Mouse (Mus musculus): ENCODE measurements at regions not wholly inside any gene's neighbourhood (a gene's known extent, or its start where the extent isn't known, plus 50 kb on each side); places are given as distances from the start of the nearest gene placed in this dataset.
"Not testable (repeated sequence)": the region's sequence is repeated elsewhere in the genome, so short reads cannot be mapped to it uniquely, and the experiment has no call there.

DNA sequence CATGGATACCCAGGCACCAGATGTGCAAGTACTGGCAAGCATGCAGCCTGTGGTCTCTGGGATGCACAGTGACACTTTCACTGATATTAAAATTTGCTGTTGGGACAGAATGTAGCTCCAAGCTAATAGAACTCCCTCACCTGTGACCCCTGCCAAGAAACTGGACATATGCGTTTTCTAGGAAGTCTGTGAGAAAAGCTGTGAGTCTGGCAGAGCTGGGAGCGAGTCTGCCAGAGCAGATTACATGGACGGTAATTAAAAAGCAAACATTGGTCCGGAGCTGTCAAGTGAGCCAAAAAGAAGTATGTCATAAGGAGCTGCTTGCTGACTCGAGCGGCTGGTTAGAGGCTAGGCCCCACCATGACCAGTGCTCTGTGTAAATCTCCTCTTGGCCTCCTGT, 147.1 kb downstream of the Tsen15 start:
- DNase-seq = no peak

DNA sequence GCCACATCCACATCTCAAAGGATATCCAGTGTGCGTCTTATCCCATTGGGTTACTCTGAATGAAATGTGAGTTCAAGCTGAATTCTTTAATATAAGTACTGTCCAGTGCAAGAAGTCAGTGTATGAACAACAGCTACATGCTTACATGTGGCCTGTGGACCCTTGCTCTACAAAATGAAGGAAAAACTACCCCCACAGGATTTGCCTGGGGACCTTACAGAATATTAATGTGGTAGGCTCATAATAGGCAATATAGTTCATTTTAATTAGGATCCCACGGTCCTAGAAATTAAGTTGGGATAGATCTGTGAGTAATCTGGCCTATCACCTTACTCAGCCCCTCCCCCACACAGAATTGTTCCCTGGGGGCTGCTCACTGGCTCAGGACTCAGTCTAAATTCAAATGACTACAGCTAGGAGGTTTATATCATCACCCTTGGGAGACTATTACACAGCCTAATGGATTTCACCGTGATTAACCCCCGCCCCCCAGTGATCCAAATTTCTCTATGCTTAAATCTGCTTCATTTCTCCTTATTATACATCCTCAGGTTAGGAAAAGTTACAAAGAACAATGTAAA, 145.4 kb upstream of the 1700025G04Rik start:
- DNase-seq = no peak

DNA sequence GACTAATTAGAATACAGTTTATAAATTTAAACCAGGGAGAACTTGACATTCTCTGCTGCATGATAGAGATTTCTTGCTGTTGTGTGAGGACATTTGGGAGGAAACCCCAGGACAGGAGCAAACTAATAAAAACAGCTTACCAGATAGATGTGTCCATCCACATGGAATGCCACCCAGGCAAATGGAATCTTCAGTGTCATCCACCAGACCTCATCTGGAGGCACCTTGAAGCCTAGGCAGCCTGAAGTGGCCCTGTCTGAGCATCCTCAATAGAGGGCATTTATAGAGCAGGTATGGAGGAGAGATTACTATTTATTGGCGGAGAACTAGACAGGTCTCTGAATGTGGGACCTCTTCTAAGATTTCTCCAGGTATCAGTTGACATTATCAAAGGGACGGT, 144.8 kb upstream of the 1700025G04Rik start:
- no peak for DNase-seq

DNA sequence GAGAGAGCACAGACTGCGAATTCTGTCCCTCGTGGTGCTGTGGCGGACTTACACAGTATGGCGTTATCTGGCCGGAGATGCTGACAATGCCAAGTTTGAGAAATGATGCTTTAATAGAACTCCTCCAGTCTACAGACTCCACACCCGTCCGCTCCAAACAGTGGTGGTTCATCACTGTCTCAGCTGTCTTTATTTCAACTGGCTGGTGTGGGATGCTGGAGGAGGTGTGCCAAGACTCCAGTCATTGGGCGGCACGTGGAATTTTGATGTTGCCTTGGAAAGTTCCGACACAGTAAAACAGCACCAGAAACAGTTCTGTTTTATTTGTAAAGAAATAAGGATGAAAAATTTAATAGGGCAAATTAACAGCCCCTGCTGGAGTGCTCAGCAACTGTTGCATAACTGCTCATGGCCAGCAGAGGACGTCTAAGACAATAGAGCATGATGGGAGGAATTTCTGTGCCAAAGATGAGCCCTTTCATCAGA, 141.8 kb upstream of the 1700025G04Rik start:
- DNase-seq = no peak

DNA sequence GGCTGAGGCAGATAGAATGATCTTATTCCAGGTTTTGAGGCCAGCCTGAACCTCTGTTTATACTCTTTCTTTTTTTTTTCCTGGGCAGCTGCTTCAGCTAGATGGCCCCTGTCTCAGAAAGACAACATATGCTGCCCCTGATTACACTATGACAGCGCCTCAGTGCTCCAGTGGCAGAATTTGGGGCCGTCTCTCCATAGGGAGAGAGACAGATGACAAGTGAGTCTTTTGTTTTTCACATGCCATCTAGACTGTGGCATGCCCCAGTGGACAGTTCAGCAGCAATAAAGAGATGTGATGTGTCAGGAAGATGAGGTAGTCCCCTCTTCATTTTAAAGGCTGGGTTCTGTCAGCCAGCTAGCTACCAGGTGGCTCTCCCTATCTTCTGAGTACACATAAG, 139.8 kb upstream of the 1700025G04Rik start:
- DNase-seq = no peak

DNA sequence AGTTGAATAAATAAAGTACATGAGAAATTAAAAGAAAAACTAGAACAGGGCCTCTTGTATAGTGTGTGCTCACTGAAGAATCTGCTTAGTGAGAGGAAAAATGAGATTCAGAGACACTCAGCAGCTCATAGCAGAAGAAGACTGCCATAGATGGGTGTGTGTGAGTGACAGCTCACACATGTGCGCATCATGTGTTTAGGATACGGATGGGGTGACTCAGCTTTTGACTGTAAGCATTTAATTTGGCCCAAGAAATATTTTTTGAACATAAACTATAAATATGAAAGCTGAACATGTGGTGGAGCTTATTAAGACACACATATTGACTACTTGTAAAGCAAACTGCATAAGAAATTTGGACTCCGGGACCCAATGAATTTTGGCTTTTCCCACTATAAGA, 136.1 kb upstream of the 1700025G04Rik start:
- DNase-seq = no peak

DNA sequence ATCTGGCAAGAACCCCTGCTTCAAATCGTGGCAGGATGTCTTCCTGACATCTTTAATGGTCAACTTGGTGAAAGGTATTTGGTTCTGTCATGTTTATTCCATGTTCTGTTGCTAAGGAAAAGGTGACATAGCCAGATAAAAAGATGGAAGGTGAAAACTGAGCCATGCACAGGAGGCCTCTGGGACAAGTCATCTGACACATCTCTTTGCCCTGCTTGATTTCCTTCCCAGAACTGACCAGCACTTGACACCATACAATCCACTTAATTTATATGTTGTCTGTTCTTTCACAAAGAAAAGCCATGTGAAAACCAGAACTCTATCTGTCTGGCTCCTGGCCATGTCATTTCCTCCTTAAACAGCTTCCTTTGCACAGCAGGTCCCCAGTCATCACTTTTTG, 133.7 kb upstream of the 1700025G04Rik start:
- no peak for DNase-seq

DNA sequence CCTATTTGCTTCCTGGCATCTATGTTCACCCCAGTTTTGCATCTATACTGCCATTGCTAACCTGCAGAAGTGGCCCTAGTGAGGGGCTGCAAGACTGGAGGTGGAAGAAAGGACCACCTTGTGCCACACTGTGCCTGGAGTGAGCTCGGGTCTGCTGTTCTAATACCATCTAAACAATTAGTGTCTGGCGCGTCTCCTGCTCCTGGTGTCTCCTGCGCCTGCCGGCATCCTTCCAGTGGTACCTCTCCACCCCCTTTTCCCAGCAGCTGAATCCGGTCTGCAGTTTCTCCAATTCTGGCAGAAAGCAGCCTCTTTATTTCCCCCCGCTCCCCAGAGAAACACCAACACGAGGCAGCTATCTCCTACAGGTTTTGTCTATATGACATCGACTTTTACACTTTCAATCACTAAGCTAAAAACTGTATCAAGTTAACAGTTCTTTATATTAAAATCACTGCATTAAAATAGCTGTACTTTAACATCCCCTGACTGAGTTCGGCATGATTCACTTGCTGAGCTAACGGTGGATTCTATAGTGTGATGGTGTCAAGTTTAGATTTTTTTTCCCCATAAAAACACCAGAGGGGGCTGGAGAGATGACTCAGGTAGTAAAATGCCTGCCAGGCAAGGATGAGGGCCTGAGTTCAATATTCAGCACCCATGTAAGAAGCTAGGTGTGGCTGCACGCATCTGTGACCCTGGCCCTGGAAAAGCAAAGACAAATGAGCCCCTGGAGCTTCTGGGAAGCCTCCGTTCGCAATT, 131.1 kb upstream of the 1700025G04Rik start:
- no peak for DNase-seq

DNA sequence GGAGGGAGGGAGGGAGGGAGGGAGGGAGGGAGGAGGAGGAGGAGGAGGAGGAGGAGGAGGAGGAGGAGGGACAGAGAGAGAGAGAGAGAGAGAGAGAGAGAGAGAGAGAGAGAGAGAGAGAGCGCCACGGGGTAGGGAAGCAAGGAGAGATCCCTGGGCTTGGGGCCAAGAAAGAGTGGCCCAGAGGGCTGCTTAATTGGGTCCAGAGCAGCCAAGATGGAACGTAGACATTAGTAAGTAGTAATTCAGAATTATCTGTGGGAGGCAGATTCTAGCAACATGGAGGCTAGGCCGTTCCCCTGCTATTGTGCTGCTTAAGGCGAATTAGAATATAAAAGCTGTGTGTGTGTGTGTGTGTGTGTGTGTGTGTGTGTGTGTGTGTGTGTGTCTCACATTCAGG, 129.8 kb upstream of the 1700025G04Rik start:
- not testable (repeated sequence) for DNase-seq

DNA sequence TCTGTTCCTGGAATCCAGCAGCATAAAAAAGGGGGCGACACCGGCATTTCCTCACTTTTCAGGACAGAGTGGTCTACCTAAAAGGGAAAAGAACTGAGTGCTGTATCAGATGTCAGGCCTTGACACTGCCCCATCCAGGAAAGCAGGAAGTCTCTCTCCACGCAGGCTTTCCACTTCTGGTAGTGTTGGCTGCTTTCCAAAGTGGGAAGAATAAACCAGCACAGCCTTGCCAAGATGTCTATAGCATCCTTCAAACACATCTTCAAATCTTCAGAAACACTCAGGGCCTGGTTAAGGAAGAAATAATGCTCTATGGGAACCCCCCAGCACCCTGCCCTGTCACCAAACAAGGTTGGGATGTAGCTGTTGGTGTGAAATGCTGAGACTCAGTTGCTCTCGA, 127.5 kb upstream of the 1700025G04Rik start:
- DNase-seq = no peak

DNA sequence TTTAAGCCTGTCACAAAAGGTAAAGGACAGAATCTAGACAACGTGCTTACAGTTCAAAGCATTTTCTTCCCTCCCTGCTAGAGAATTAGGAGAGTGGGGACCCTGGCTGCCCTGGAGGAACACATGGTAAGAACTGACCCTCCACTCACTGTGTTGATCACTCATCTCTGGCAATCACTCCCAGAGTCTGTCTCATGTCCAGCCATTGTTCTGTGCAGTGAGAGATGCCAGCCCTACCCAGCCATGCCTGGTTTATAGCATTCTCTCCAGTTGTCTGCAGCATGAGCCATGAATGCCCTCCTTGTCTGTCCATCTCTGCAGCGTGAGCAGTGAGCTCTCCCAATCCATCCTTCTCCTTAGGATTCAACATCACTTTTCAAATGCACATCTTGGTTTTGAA, 124.5 kb upstream of the 1700025G04Rik start:
- no peak for DNase-seq

DNA sequence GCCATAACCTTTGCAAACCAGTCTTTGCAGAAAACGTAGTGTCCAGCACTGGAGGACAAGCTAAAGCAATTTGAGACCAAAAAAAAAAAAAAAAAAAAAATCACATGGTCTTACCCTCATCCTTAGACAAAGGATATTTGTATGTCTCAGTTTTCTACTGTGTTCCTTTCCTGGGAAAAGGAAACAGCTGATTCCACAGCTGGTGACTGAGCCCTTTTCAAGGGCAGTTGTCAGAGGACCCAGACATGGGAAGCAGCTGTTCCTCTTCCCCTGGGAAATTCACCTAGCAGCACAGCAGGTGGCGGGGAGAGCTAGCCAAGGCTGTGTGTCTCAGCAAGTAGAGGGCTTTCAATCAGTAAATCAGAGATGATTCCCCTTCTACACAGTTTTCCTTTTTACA, 113.3 kb upstream of the 1700025G04Rik start:
- no peak for DNase-seq

DNA sequence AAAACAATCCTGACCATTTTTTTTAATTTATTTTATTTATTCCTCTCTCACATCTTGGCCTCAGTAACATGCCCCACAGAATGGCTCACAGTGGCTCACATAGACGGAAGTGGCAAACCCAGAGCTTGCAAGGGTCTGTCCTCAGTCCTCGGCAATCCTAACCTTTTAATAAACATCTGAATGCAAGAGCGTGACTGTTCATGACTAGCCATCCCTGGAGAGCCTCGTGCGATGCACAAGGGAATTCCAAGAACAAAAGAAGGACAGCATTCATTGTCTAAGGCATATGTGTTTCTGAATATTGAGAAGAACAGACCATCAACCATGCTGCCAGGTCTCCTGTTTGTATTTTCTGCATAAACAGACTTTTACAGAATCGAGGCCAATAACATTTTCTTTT, 98.8 kb upstream of the 1700025G04Rik start:
- DNase-seq = no peak

DNA sequence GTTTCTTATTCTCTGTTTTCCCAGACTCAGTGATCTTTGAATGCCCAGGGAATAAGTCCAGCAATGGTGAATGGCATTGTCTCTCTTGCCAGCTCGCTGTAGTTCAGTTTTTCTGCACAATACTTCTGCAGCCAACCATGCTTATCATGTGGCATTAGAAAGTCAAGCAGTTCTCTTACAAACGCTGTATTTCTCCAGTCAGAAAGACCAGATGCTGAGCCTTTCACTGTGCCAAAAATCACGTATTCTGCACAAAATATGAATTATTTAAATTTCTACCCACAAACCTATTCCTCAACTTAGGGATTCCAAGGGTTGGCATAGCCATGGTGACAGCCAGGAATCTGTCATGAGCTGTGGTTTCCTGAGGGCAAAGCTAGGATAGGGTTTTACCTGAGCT, 95.0 kb upstream of the 1700025G04Rik start:
- no peak for DNase-seq

DNA sequence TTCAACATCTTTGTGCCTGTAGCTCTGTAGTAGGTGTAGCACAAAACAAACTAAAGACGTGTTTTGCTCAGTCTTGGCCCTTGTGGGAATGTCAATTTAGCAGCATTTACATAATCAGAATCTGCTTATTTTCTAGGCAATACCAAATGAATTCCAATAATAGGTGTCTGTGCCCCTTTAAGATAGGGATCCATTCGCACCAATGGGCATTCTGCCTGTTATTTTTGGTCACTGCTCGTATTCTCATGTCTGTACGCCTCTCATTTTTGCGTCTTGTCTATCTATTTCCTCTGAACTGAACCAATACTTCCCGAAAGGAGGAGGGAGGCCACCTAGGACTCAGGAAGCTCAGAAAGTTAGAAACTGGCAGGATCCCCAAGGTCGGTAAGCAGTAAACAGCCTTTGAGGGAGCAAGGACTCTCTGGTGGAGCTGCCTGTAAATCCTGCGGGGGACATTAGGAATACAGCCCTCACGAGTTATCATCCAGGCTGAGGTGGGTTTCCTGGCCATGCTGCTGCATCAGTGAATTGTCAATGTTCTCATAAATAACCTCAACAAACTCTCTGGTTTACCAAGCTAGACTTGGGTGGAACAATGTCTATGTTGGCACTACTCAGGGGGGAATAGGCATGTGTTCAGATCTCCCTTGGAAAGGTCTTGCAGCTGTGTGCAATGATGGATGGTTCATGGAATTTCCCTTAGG, 86.5 kb upstream of the 1700025G04Rik start:
- DNase-seq = no peak

DNA sequence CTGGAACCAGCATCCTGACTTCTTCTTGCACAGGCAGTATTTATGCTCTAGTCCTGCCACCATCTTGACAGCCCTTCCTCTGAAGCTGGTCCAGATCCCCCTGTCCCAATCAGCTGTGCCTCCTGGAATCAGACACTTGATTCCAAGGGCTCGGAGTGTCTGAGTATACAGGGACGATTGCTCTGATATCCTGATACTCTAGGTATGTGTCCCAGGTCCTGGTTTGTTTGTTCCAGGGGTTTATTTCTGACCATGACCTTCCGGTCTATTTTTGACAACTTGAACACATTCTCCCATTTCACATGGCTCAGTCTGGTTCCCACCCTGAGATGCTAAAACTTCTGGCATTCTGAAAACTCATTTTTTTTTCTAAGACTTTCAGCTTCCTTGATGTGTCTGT, 85.8 kb upstream of the 1700025G04Rik start:
- no peak for DNase-seq

DNA sequence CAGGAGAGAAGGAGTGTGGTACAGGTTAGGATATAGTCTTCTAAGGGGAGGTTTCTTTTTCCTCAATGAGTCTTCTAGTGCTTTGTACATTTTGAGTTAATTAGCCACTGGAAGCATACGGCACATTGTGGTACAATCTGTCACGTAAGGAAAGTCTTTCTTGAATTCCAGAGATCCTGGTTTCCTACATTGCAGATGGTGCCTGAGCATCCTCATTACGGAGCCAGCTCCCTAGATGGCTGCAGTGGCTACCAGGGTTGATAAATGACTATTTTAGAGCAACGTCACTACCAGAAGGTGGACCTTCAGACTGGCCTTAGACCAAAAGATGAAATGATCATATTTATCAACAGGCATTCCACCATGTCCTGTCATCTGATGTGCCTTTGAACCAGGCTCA, 84.5 kb upstream of the 1700025G04Rik start:
- no peak for DNase-seq

DNA sequence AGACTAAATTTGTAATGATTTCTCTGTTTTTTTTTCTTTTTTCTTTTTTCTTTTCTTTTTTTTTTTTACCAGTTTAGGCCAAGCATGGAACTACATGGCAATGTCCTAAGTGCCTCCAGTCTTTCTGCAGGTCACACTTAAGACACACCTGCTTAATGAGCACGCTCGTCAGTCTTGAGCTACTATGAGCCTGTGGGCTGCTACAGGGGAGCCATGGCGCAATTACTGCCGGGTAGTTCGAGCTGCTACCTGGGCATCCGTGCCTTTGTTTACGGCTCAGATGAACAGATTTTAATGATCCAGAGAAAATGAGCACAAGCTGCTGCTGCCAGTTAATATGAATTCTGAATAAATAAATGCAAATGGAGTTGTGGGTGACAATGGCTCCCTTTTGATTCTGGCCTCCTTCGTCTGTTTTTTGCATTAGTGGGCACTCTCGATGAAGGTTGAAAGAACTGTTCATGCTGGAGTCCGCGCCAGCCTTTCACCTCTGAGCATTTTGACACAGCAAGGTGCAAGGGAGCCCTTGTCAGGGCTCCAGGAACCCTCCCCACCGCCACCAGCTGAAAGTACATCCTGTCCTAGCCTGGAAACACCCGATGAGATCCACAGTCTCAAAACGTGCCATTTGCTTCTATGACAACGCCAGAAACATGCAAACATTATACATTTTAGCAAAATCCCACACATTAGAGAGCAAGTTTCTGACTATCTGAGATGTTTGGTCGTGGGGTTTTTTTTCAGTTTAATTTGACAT, 81.3 kb upstream of the 1700025G04Rik start:
- no peak for DNase-seq

DNA sequence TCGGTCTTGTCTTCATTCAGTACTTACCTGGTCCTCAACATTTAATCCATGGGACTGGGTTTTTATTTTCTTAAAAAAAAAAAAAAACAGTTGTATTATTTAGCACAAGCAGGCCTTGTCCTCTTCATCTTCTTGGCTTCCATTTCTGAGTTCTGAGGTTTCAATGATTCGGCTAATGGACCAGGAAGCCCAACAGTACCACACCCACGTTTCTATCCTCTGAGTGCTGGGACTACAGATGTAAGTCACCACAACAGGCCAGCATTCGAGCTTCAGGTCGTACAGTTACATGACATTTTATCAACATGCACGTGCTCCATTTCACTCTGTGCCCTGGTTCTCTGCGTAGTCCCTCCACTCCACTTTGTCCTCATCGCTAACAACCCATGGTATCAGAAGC, 80.7 kb upstream of the 1700025G04Rik start:
- DNase-seq = no peak

DNA sequence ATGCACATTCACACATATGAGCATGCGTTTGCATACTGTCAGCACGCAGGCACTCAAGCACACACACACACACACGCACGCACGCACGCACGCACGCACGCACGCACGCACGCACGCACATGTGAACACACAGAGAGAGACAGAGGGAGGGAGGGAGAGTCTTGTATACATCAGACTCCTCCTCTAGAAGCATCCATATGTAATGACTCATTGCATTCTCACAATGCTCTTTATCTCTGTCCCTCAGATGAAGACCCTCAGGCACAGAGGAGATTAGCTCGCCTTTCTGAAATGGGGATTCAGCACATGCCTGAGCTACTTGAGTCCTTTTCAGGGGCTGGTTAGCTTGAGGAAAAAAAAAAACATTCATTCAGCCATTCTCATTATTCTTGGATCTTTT, 79.6 kb upstream of the 1700025G04Rik start:
- DNase-seq = no peak

DNA sequence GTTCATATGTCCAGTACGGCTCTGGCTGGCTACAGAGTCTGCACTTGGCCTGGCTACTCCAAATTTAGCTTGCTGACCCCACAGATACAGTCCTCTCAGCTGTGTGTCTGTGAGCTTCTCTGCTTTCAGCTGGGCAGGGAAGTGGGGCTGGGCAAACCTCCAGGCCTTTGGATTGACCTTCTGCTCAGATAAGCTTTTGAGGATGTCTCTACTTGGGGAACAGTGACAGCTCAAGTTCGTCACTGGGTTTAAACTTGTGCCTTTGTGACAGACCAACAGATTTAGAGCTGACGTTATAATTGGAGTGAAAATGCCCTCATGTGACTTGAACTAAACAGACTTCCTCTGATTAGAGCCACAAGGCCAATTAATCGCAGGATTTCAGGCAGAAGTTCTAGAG, 78.4 kb upstream of the 1700025G04Rik start:
- no peak for DNase-seq

DNA sequence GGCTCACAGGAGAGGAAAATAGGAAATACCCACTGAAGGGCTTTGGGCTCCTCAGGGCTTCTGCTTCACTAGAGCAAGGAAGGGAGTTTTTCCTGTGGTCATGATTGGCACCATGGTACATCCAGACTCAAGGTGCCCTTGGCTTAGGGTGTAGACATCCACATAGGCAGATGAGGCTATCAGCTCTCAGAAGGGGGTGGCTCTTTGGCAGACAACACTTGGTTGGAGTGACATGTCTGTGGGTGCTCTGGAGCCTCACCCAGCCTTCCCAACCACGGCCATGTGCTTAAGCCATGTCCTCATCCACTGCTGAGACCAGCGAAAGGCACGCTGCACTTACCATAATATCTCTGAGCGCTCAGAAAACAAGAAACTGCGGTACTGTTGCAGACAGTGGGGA, 77.8 kb upstream of the 1700025G04Rik start:
- no peak for DNase-seq

DNA sequence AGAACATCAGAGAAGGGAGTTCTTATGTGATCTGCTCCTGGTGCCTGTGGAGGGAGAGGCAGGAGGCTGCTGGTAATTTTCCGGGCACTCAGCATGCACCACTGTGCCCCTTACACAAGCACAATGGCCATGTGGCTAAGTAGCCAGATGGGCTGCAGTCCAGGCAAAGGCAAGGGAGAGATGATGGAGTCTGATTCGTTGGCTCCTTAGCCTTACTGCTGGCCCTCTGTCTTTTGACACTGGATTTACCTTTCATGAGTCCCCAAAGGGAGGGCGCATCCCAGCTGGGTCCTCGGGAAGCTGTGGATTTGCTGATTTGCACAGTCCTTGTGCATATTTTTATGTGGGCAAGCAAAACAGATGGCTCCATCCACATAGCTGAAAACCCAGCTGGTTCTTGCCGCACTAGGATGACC, 75.6 kb upstream of the 1700025G04Rik start:
- DNase-seq = no peak

Data from thymus, postnatal 4 days (tissue).